Mouse (Mus musculus): Measurements from ENCODE around the gene Adrm1. TPM values are rescaled to one million over a fixed set of nuclear protein-coding genes. Genes with fewer than 3 reads are reported as not detected.

Adrm1 gene
- total and polyA plus RNA-seq, 3 experiments, result 116 to 148 (median 127) TPM

GRCm38 (mm10) chr2:180133911-180134310 is 37.4 kb upstream of the Adrm1 start:
- Histone ChIP-seq H3K9me3 (replicated peaks; ENCODE audit: low read length) (no peaks in the 10 kb centered on the region), H3K4me2 (ENCODE audit: insufficient read depth, low read depth, poor library complexity, severe bottlenecking) (no peak overlapping the region), H3K4me1 (ENCODE audit: control insufficient read depth in 1 of 2, insufficient read depth in 2 of 2) (no peaks in the 10 kb centered on the region; a peak in 1 of 4 replicates), H3K27me3 (replicated peaks) (no peaks in the 10 kb centered on the region), H3K4me3 (replicated peaks in 1 of 3; ENCODE audit: low read depth in 2 of 3, low read length in 2 of 3, poor library complexity in 1 of 3) (no peak overlapping the region), H3K79me2 (replicated peaks; ENCODE audit: control insufficient read depth, extremely low read depth, insufficient read depth, poor library complexity, severe bottlenecking) (no peaks in the 10 kb centered on the region), H3K27ac (ENCODE audit: insufficient read depth, low read depth) (no peak overlapping the region), H3K9ac (ENCODE audit: insufficient read depth, low read depth) (no peak overlapping the region), H3K36me3 (replicated peaks in 1 of 2; ENCODE audit: control insufficient read depth in 1 of 2, insufficient read depth in 1 of 2, low read length in 1 of 2) (peaks cover 7 to 23% of the 10 kb centered on the region in 2 experiments)
- no peak for TF ChIP-seq MAFK (IDR thresholded peaks at IDR 0.05; ENCODE audit: insufficient replicate concordance, low read length)
- TF ChIP-seq RCOR1 (conservative IDR thresholded peaks at IDR 0.05; ENCODE audit: low read depth, low read length), result no peak
- TF ChIP-seq CHD1 (IDR thresholded peaks at IDR 0.05; ENCODE audit: low read depth, low read length), result no peak
- TF ChIP-seq NRF1 (IDR thresholded peaks at IDR 0.05; ENCODE audit: low read depth, low read length), result no peak
- no peak for TF ChIP-seq GABPA (IDR thresholded peaks at IDR 0.05; ENCODE audit: insufficient replicate concordance, low read depth, low read length)
- TF ChIP-seq EP300 (IDR thresholded peaks at IDR 0.05; ENCODE audit: low read length), result no peak
- TF ChIP-seq ZNF384 (IDR thresholded peaks at IDR 0.05; ENCODE audit: low read depth, low read length), result no peak
- in situ Hi-C loops (cut with MboI; ENCODE audit: low pct_ligation_motif_present, low pct_unique_long_range_greater_than_20kb, low sequenced_read_pairs), result no loop called here
- no peak for DNase-seq (ENCODE audit: extremely low read depth)
- dilution Hi-C loops (cut with MboI; ENCODE audit: extremely low pct_ligation_motif_present, extremely low pct_unique_long_range_greater_than_20kb, low sequenced_read_pairs), result no loop called here

GRCm38 (mm10) chr2:180135414-180135813 is 35.9 kb upstream of the Adrm1 start:
- Histone ChIP-seq H3K4me1 (ENCODE audit: control insufficient read depth in 1 of 2, insufficient read depth in 2 of 2) (no peaks in the 10 kb centered on the region; a peak in 1 of 4 replicates), H3K4me3 (replicated peaks in 1 of 3; ENCODE audit: low read depth in 2 of 3, low read length in 2 of 3, poor library complexity in 1 of 3) (no peak overlapping the region), H3K9me3 (replicated peaks; ENCODE audit: low read length) (no peaks in the 10 kb centered on the region), H3K79me2 (replicated peaks; ENCODE audit: control insufficient read depth, extremely low read depth, insufficient read depth, poor library complexity, severe bottlenecking) (no peaks in the 10 kb centered on the region), H3K9ac (ENCODE audit: insufficient read depth, low read depth) (no peak overlapping the region), H3K27me3 (replicated peaks) (no peaks in the 10 kb centered on the region), H3K36me3 (replicated peaks in 1 of 2; ENCODE audit: control insufficient read depth in 1 of 2, insufficient read depth in 1 of 2, low read length in 1 of 2) (peaks cover 9 to 34% of the 10 kb centered on the region in 2 experiments), H3K27ac (ENCODE audit: insufficient read depth, low read depth) (no peak overlapping the region), H3K4me2 (ENCODE audit: insufficient read depth, low read depth, poor library complexity, severe bottlenecking) (no peak overlapping the region)
- TF ChIP-seq ETS1 (conservative IDR thresholded peaks at IDR 0.05; ENCODE audit: low read depth, low read length) (no peak), USF2 (conservative IDR thresholded peaks at IDR 0.05; ENCODE audit: low read depth, low read length) (no peak), NRF1 (IDR thresholded peaks at IDR 0.05; ENCODE audit: low read depth, low read length) (no peak), GABPA (IDR thresholded peaks at IDR 0.05; ENCODE audit: insufficient replicate concordance, low read depth, low read length) (no peak), MAX (IDR thresholded peaks at IDR 0.05; ENCODE audit: low read length) (no peak), CTCF (conservative IDR thresholded peaks at IDR 0.05 in 1 of 2, IDR thresholded peaks at IDR 0.05 in 1 of 2; ENCODE audit: low read depth in 2 of 2, low read length in 2 of 2) (no peak), ZC3H11A (IDR thresholded peaks at IDR 0.05; ENCODE audit: low read depth, low read length) (no peak), RCOR1 (conservative IDR thresholded peaks at IDR 0.05; ENCODE audit: low read depth, low read length) (no peak), MYC (IDR thresholded peaks at IDR 0.05; ENCODE audit: low read depth, low read length) (no peak), JUND (conservative IDR thresholded peaks at IDR 0.05; ENCODE audit: low read depth, low read length) (no peak), TCF12 (IDR thresholded peaks at IDR 0.05; ENCODE audit: low read depth, low read length) (no peak), ZKSCAN1 (IDR thresholded peaks at IDR 0.05; ENCODE audit: borderline replicate concordance, low read depth, low read length) (no peak), NELFE (IDR thresholded peaks at IDR 0.05; ENCODE audit: low read depth, low read length) (no peak), POLR2AphosphoS2 (IDR thresholded peaks at IDR 0.05; ENCODE audit: low read depth, low read length) (no peak), PAX5 (IDR thresholded peaks at IDR 0.05; ENCODE audit: low read length) (no peak)
- in situ Hi-C loops (cut with MboI; ENCODE audit: low pct_ligation_motif_present, low pct_unique_long_range_greater_than_20kb, low sequenced_read_pairs) (no loop called here), dilution Hi-C loops (cut with MboI; ENCODE audit: extremely low pct_ligation_motif_present, extremely low pct_unique_long_range_greater_than_20kb, low sequenced_read_pairs) (no loop called here)
- no peak for DNase-seq (ENCODE audit: extremely low read depth)
